Mouse (Mus musculus): ENCODE measurements at regions not wholly inside any gene's neighbourhood (a gene's known extent, or its start where the extent isn't known, plus 50 kb on each side); places are given as distances from the start of the nearest gene placed in this dataset.

GRCm38 (mm10) chr4:131695941-131696912, 141.9 kb downstream of the Ptpru start:
- TF ChIP-seq POU5F1 (IDR thresholded peaks at IDR 0.05; ENCODE audit: borderline replicate concordance, low read length) (no peak), NANOG (IDR thresholded peaks at IDR 0.05; ENCODE audit: borderline replicate concordance, low read length) (no peak), CTCF (conservative IDR thresholded peaks at IDR 0.05; ENCODE audit: low read length) (no peak)
- Histone ChIP-seq H3K4me1 (replicated peaks; ENCODE audit: low read depth, low read length) (peaks cover 17% of the 10 kb centered on the region), H3K36me3 (ENCODE audit: insufficient read depth, low read length) (no peaks in the 10 kb centered on the region), H3K4me3 (replicated peaks; ENCODE audit: low read length) (peak overlapping the region; percentile 48), H3K27me3 (ENCODE audit: insufficient read depth, low read length) (peaks cover 6% of the 10 kb centered on the region), H3K9me3 (ENCODE audit: low read length) (no peaks in the 10 kb centered on the region)

Data from E14TG2a.4 (cell line).